Mouse (Mus musculus) left cerebral cortex, postnatal 36 days (tissue): Measurements from ENCODE around the gene Fcer1g. TPM values are rescaled to one million over a fixed set of nuclear protein-coding genes. Genes with fewer than 3 reads are reported as not detected.

Experiments used
- DNase-seq, 2 experiments: peaks; one replicate each; pipeline ENCODE4 v3.0.0; 2021 to 2022; ENCODE audit warnings: low spot score in 2 of 2, mixed read lengths in 1 of 2
- intact Hi-C: fragments of 180-260 bp; cut with DNase I; formaldehyde crosslinking; loops from one replicate; pipeline ENCODE4 v1.15.1; 2025
- total RNA-seq, 2 experiments: library from RNA; stranded (reverse); gene quantifications; 2 replicates each; pipeline ENCODE4 v1.2.3; 2021

The Fcer1g gene
- total RNA-seq: 10 to 100 TPM; 13.5 to 13.8 TPM

GRCm38 (mm10) chr1:171234126-171234525, at the start of gene Fcer1g:
Gene Fcer1g (minus strand): TSS chr1:171234365.
- intact Hi-C loops: no loop called here
- no peak for DNase-seq

GRCm38 (mm10) chr1:171283188-171284160, 49.3 kb upstream of the Fcer1g start:
- intact Hi-C loops: no loop called here
- peak in 1 of 2 experiments; percentile 3 for DNase-seq

GRCm38 (mm10) chr1:171282086-171282805, 48.1 kb upstream of the Fcer1g start:
- intact Hi-C loops: no loop called here
- peak in 1 of 2 experiments; percentile 2 for DNase-seq

DNA sequence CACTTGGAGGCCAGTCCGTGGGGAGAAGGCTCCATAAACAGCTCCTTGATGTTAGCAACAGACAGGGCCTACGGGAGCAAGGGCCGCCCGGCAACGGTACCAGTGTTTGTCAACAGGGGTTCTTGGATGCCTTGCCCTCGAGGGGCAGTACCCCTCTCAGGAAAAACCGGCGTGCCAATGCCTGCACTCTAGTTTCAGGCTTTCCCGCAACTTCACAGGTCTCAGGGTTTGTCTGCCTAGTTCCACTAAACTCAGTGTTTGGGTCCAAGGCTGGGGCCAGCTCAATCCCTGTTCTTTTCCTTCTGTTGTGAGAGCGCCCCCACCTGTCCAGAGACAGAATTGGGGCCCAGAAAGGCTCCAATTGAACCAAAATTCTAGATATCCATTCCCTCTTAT, 47.4 kb upstream of the Fcer1g start:
- intact Hi-C loops: no loop called here

DNA sequence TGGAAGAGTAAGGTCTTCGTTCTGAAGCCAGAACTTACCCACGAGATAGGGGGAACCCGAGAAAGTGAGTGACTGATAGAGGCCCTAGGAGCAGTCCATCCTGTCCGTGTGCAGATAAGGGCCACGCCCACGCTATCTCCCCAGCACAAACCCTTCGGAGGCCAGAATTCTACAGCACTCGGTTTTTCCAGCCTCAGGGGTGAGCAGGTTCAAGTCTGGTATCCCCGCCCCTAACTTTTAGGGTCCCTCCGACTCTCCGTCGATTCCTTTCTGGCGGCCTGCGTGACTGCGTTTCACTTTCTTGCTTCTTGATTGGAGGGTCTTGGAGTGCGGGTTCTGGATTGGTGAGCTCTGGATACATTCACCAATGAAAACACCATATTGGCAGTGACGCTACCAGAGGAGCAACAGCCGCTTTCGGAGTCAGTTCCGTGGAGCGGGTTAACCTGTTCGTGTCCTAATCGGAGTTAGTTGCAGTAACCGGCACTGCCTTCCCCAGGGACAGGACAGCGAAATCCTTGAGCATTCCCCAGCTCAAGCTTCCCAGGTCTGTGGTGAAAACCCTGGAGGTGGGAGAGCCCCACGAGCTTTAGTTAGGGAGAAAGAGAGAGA, 46.9 kb upstream of the Fcer1g start, which contains the start of gene Ppox:
Ppox (minus strand) TSS at position 271 of the 612 bp plus-strand sequence.
- peak; percentile 91 to 94 for DNase-seq
- intact Hi-C loops: no loop called here

More for the DNA sequence above, 47.4 kb upstream of the Fcer1g start:
- peak in 1 of 2 experiments; percentile 79 for DNase-seq

GRCm38 (mm10) chr1:171280250-171280915, 46.2 kb upstream of the Fcer1g start:
- intact Hi-C loops: no loop called here
- DNase-seq: peak in 1 of 2 experiments; percentile 6

DNA sequence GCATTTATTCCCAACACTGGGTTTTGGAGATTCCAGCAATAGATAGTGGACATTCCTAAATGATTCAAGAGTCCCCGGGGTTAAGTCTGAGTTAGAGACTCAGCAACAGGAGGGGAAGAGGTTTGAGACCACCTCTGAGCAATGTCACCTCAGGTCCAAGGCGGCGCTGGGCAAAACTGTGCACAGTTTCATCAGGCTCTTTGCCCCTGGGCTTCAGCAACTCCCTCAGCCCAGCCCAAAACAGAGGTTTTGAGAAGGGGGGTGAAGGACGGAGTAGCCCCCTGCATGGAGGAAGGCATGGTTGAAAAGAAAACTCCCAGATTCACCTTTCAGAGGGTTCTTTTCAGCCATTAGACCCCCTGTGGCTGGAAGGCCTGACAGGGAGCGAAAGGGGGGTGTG, 45.6 kb upstream of the Fcer1g start:
- DNase-seq: peak in 1 of 2 experiments; percentile 2
- intact Hi-C loops: no loop called here

- intact Hi-C loops: no loop called here
- DNase-seq: peak in 1 of 2 experiments; percentile 2
These were observed 45.0 kb upstream of the Fcer1g start for GRCm38 (mm10) chr1:171279012-171279705.

DNA sequence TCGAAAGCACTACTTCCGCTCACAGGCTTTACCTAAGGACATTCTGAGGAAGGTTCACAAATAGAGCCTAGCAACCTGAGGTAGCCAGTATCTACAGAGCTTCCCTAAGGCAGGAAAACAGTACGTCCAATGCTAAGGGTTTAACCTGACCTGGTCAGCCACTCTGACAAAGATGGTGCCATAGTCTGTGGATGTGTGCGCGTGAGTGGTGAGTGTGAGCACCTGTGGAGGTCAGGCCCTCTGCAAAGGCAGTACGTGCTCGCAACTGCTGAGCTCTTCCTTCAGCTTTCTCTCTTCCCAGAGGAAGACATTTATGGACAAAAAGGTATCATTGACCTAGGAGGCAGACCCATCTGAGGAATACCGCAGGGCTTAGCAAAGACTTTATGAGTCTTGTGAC, 44.3 kb upstream of the Fcer1g start:
- peak in 1 of 2 experiments; percentile 2 for DNase-seq
- intact Hi-C loops: no loop called here

GRCm38 (mm10) chr1:171277736-171278135, 43.6 kb upstream of the Fcer1g start:
- intact Hi-C loops: no loop called here
- DNase-seq: no peak

- intact Hi-C loops: no loop called here
- no peak for DNase-seq
These were observed 42.1 kb upstream of the Fcer1g start for GRCm38 (mm10) chr1:171276110-171276748.

DNA sequence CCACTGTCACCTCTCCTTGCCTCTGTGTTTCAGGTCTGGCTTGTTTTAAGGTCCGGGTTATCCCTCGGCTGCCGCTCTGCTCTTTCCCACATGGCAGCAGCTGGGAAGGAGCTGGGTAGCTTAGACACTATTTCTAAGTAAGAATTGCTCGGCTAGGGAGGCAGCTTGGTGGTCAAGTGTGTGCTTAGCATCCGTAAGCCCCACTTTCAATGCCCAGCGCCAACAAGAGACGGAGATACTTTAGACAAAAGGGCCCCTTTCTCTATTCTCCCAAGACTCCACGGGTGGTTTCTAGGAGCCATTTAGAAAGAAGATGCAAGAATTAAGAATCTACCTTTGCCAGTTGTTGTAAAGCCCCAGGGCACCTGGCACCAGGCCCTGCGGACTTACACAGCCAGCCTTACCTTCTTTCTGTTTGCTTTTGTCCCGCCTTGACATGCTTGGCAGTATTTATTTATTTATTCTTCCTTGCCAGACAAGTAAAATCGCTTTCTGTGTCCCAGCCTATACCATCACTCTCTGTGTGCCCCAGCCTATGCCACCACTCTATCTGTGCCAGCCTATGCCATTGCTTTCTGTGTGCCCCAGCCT, 41.1 kb upstream of the Fcer1g start:
- no peak for DNase-seq
- intact Hi-C loops: no loop called here

GRCm38 (mm10) chr1:171274171-171274570, 40.0 kb upstream of the Fcer1g start:
- intact Hi-C loops: no loop called here
- no peak for DNase-seq

DNA sequence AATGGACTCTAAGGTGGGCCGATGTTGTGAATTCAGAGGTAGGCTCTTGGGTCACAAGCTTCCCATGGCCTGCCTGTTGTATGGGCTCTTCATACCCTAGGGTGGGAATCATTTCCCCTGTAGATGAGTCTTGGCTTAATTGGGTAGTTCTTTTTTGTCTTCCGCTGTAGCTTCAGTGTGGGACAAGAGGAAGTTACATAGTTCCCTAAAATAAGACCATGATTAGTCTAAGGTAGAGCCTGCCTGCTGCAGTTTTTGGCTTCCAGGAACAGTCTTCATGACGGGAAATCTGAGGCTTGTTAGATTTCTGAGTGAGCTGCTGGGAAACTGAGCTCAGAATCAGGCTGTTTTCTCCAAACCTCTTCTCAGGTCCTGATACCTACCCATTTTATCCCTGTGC, 37.9 kb upstream of the Fcer1g start:
- DNase-seq: no peak
- intact Hi-C loops: no loop called here

GRCm38 (mm10) chr1:171271622-171272021, 37.5 kb upstream of the Fcer1g start:
- intact Hi-C loops: loop anchor here (2.0 kb wide), 1 partner anchor 15 kb away; the partner anchor contains the start of gene Usp21
- no peak for DNase-seq

DNA sequence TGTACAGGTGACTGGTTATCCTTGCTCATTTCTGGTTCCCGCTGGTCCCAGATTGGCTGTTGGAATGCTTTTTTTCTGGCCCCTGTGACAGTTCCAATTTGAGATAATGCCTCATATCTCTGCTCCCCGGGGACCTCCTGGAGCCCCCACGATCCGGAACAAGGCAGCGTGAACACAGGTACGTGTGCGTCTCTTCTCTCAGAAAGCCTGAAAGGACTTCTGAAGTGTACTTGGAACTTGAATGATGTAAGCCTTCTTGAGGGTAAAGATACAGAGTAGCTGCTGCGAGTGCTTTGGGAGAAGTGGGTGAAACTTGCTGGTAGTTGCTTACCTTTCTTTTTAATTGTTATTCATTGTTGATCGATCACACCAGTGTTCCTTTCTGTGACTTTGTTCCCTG, 37.0 kb upstream of the Fcer1g start:
- intact Hi-C loops: loop anchor here (2.0 kb wide), 1 partner anchor 16 kb away; the partner anchor contains the start of gene Usp21
- DNase-seq: no peak

DNA sequence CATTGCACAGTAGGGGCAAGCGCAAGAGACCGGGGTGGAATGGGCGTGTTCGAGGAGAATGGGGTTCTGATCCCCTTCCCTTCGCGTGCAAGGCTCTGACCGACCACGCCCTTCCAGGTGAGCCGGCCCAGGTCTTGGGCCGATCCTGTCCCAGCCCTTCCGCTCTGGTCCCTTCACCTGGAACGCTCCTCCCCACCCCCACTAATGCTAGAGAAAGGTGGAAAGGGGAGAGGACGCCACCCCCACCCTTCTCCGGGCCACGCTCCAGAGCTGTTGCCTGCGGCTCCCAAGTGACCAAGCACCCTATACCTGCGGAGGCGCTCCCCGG, 36.4 kb upstream of the Fcer1g start:
- DNase-seq: no peak
- intact Hi-C loops: loop anchor here (2.0 kb wide), 1 partner anchor 16 kb away; the partner anchor contains the start of gene Usp21
